Mouse (Mus musculus): Measurements from ENCODE around the gene Cpsf7.

DNA sequence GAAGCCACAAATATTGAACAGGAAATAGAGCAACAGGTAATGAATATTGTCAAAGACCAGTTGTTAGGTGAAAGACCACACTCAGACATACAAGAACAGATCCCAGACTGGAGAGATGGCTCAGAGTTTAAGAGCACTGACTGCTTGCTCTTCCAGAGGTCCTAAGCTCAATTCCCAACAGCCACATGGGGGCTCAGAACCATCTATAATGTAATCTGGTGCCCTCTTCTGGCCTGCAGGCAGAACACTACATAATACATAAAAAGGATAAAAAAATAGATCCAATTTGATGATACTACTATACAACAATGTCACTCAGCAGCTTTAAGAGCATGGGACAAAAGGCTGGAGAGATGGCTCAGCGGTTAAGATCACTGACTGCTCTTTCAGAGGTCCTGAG is 4.7 kb upstream of the Cpsf7 start:
- TF ChIP-seq CTCF (IDR thresholded peaks at IDR 0.05; ENCODE audit: insufficient read depth, low read length) = no peak
- TF ChIP-seq POLR2A (IDR thresholded peaks at IDR 0.05; ENCODE audit: borderline replicate concordance, extremely low read depth, low read depth, low read length) = no peak

All from lung, adult 2 months (tissue).